ENCODE assay signal across 33 mouse cellular contexts in the genomic region with DNA sequence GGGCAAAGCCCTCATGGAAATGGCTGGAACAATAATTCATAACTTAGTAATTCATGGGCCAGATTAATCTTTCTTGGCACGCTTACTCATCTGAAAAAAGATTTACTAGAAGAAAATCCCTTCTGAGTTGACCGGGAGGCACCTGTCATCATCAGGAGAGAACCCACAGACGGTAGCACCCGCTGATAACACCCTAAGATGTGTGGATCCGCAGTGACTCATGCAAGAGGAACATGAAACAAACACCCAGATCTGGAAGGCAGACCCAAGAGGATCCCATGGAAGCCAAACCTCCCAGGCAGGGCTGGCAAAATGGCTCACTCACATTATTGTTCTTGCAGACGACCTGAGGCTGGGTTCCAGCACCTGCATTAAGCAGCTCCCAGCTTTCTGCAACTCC.
DNase-seq lines count a peak whose midpoint lies in the region; ATAC-seq and TF ChIP-seq lines count a peak whose summit lies in the region.
"Had no signal": no experiment of that assay in that cellular context is flagged by ENCODE, and none has a peak within 500 bp of the region (broad histone marks: within the 10 kb centered on the region; RNA-seq: fewer than 3 reads in every experiment).

No protein-coding gene starts in this region.

- H3K36me3 ChIP-seq in forebrain, embryonic 11.5 days (ENCODE audit: control insufficient read depth, insufficient read depth, low read length): no peaks in the 10 kb centered on the region
- H3K36me3 ChIP-seq: embryonic facial prominence, embryonic 10.5 days; embryonic facial prominence, embryonic 15.5 days; forebrain, embryonic 15.5 days; hindbrain, embryonic 12.5 days; intestine, embryonic 15.5 days; limb, embryonic 10.5 days; limb, embryonic 15.5 days; liver, embryonic 13.5 days; midbrain, embryonic 12.5 days; neural tube, embryonic 12.5 days had no signal

- H3K4me3 ChIP-seq in lung, adult 2 months (replicated peaks; ENCODE audit: extremely low read depth, low read depth, low read length): no peak overlapping the region
- H3K4me3 ChIP-seq in forebrain, embryonic 11.5 days (ENCODE audit: low read depth, low read length): no peak overlapping the region
- H3K4me3 ChIP-seq: embryonic facial prominence, embryonic 10.5 days; embryonic facial prominence, embryonic 15.5 days; forebrain, embryonic 15.5 days; hindbrain, embryonic 12.5 days; intestine, embryonic 15.5 days; limb, embryonic 10.5 days; limb, embryonic 15.5 days; liver, embryonic 13.5 days; midbrain, embryonic 12.5 days; myocyte; neural tube, embryonic 12.5 days had no signal

- H3K4me1 ChIP-seq in lung, adult 2 months (ENCODE audit: control insufficient read depth, insufficient read depth, low read length): no peaks in the 10 kb centered on the region
- no peaks in the 10 kb centered on the region for H3K4me1 ChIP-seq in forebrain, embryonic 11.5 days (replicated peaks; ENCODE audit: control insufficient read depth, insufficient read depth, low read length)
- H3K4me1 ChIP-seq: embryonic facial prominence, embryonic 10.5 days; embryonic facial prominence, embryonic 15.5 days; forebrain, embryonic 15.5 days; hindbrain, embryonic 12.5 days; limb, embryonic 10.5 days; liver, embryonic 13.5 days; midbrain, embryonic 12.5 days; neural tube, embryonic 12.5 days had no signal

- ATAC-seq in frontal cortex, adult (ENCODE audit: low TSS enrichment): peak; percentile 72
- no peak for ATAC-seq in forebrain, embryonic 11.5 days (replicated peaks; ENCODE audit: low FRiP score)
- ATAC-seq: forebrain, embryonic 15.5 days; hindbrain, postnatal 0 days; intestine, embryonic 15.5 days had no signal

- H3K9ac ChIP-seq in forebrain, embryonic 11.5 days (ENCODE audit: low read length): no peak overlapping the region
- H3K9ac ChIP-seq: embryonic facial prominence, embryonic 15.5 days; forebrain, embryonic 15.5 days; hindbrain, embryonic 12.5 days; intestine, embryonic 15.5 days; limb, embryonic 15.5 days; liver, embryonic 13.5 days; midbrain, embryonic 12.5 days; neural tube, embryonic 12.5 days had no signal

- H3K4me2 ChIP-seq in forebrain, embryonic 11.5 days (ENCODE audit: low read depth, low read length, severe bottlenecking): no peak overlapping the region
- H3K4me2 ChIP-seq: embryonic facial prominence, embryonic 15.5 days; forebrain, embryonic 15.5 days; hindbrain, embryonic 12.5 days; intestine, embryonic 15.5 days; limb, embryonic 15.5 days; liver, embryonic 13.5 days; midbrain, embryonic 12.5 days; neural tube, embryonic 12.5 days had no signal

- H3K9me3 ChIP-seq in forebrain, embryonic 11.5 days (ENCODE audit: control insufficient read depth, low read length): no peaks in the 10 kb centered on the region
- H3K9me3 ChIP-seq: embryonic facial prominence, embryonic 10.5 days; embryonic facial prominence, embryonic 15.5 days; forebrain, embryonic 15.5 days; hindbrain, embryonic 12.5 days; intestine, embryonic 15.5 days; limb, embryonic 10.5 days; limb, embryonic 15.5 days; liver, embryonic 13.5 days; midbrain, embryonic 12.5 days; neural tube, embryonic 12.5 days had no signal

- no peak for DNase-seq in frontal cortex, postnatal 10 days (ENCODE audit: low spot score in 2 of 2)
- peak; percentile 18 for DNase-seq in lung, postnatal 25 days (ENCODE audit: low spot score)
- DNase-seq in lung, adult 2 months: no peak
- DNase-seq in urinary bladder, postnatal 14 days (ENCODE audit: low spot score): peak; percentile 43
- no peak for DNase-seq in urinary bladder, postnatal 10 days (ENCODE audit: low spot score)
- no peak for DNase-seq in kidney, postnatal 25 days
- no peak for DNase-seq in forebrain, embryonic 11.5 days (ENCODE audit: low spot score)
- DNase-seq: adrenal gland, postnatal 36 days; cerebellum, adult 2 months; cerebellum, postnatal 14 days; gastrocnemius, postnatal 10 days; heart, postnatal 14 days; kidney, adult 2 months; kidney, postnatal 4 days; layer of hippocampus, postnatal 36 days; liver, embryonic 13.5 days; lung, postnatal 10 days; right cerebral cortex, postnatal 4 days; thymus, adult 2 months; thymus, postnatal 36 days had no signal

- no peak overlapping the region for H3K27ac ChIP-seq in forebrain, embryonic 11.5 days (ENCODE audit: low read depth, low read length)
- H3K27ac ChIP-seq: embryonic facial prominence, embryonic 10.5 days; embryonic facial prominence, embryonic 15.5 days; forebrain, embryonic 15.5 days; hindbrain, embryonic 12.5 days; hindbrain, postnatal 0 days; intestine, embryonic 15.5 days; limb, embryonic 10.5 days; liver, embryonic 13.5 days; midbrain, embryonic 12.5 days; neural tube, embryonic 12.5 days had no signal

- TF ChIP-seq POLR2A in lung, adult 2 months (IDR thresholded peaks at IDR 0.05; ENCODE audit: borderline replicate concordance, extremely low read depth, low read depth, low read length): no peak

- H3K27me3 ChIP-seq in forebrain, embryonic 11.5 days (ENCODE audit: control insufficient read depth, insufficient read depth, low read length): no peaks in the 10 kb centered on the region
- H3K27me3 ChIP-seq: CH12.LX; embryonic facial prominence, embryonic 15.5 days; forebrain, embryonic 15.5 days; hindbrain, embryonic 12.5 days; intestine, embryonic 15.5 days; limb, embryonic 15.5 days; liver, embryonic 13.5 days; midbrain, embryonic 12.5 days; neural tube, embryonic 12.5 days had no signal

- WGBS in lung, adult 2 months: 67% methylated on average over 6 of the region's 6 CpGs
- 86% methylated on average over 6 of the region's 6 CpGs for WGBS in forebrain, embryonic 11.5 days

- TF ChIP-seq CTCF in lung, adult 2 months (IDR thresholded peaks at IDR 0.05; ENCODE audit: insufficient read depth, low read length): no peak

Comparison
In these comparisons a context has a peak if more than half of its experiments do, and no peak if none do; other contexts are left out.
1. DNase-seq: peak in lung, postnatal 25 days (single experiment) and urinary bladder, postnatal 14 days (single experiment); none in frontal cortex, postnatal 10 days (0 of 2), lung, adult 2 months (single experiment), urinary bladder, postnatal 10 days (single experiment), kidney, postnatal 25 days (0 of 2) and forebrain, embryonic 11.5 days (single experiment).